25 mouse cellular contexts compared by ENCODE assay signal in the genomic region with DNA sequence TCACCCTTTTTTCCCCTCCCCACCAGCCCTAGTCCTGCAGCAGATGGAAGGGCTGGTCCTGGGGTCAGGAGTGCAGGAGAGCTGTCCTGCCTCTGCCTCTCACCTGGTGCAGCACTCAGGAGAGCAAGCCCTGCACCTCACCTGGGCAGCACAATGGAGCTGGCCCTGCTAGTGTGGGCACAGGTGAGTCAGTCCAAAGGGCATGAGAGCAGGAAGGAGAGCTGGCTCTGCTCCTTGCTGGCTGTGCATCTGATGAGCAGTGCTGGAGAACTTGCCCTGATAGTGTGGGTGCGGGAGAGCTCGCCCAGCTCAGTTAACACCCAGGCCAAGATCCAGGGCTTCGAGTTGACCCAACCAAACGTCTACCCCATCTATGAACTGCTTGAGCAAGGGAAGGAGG. TPM values are rescaled to one million over a fixed set of nuclear protein-coding genes. Genes with fewer than 3 reads are reported as not detected.
DNase-seq lines count a peak whose midpoint lies in the region; ATAC-seq and TF ChIP-seq lines count a peak whose summit lies in the region.
"Had no signal": no experiment of that assay in that cellular context is flagged by ENCODE, and none has a peak within 500 bp of the region (broad histone marks: within the 10 kb centered on the region; RNA-seq: fewer than 3 reads in every experiment).

No protein-coding gene starts in this region.

- no peak for TF ChIP-seq CTCF in liver, adult 2 months (IDR thresholded peaks at IDR 0.05; ENCODE audit: low read depth, low read length)
- TF ChIP-seq CTCF in small intestine, adult 2 months (IDR thresholded peaks at IDR 0.05; ENCODE audit: extremely low read depth, insufficient read length, insufficient replicate concordance, low read depth, low read length) = no peak
- no peak for TF ChIP-seq CTCF in stomach, postnatal 0 days (IDR thresholded peaks at IDR 0.05; ENCODE audit: low read depth)

- no peaks in the 10 kb centered on the region for H3K79me2 ChIP-seq in liver, adult 2 months (ENCODE audit: control insufficient read depth, insufficient read depth, low read length)

- H3K36me3 ChIP-seq in liver, adult 2 months (ENCODE audit: control insufficient read depth, insufficient read depth, low read length) = no peaks in the 10 kb centered on the region
- H3K36me3 ChIP-seq in liver, embryonic 12.5 days = no peaks in the 10 kb centered on the region
- H3K36me3 ChIP-seq in intestine, embryonic 15.5 days = no peaks in the 10 kb centered on the region
- no peaks in the 10 kb centered on the region for H3K36me3 ChIP-seq in small intestine, adult 2 months (ENCODE audit: control insufficient read depth, insufficient read depth, low read length)
- no peaks in the 10 kb centered on the region for H3K36me3 ChIP-seq in stomach, postnatal 0 days (ENCODE audit: control insufficient read depth, insufficient read depth, low read length)
- H3K36me3 ChIP-seq: forebrain, embryonic 10.5 days; G1E; heart, embryonic 10.5 days; heart, embryonic 13.5 days had no signal

- peak overlapping the region; percentile 37; the same call in 1 of the 2 replicates for H3K27ac ChIP-seq in liver, adult 2 months (replicated peaks; ENCODE audit: insufficient read depth, low read depth, low read length)
- H3K27ac ChIP-seq in liver, embryonic 12.5 days = no peak overlapping the region
- peak overlapping the region; percentile 18; the same call in 1 of the 2 replicates for H3K27ac ChIP-seq in intestine, embryonic 15.5 days
- H3K27ac ChIP-seq in small intestine, adult 2 months (ENCODE audit: insufficient read depth, low read depth, low read length) = peak overlapping the region; percentile 92
- no peak overlapping the region for H3K27ac ChIP-seq in stomach, postnatal 0 days (replicated peaks)
- H3K27ac ChIP-seq: forebrain, embryonic 10.5 days; heart, embryonic 10.5 days; heart, embryonic 13.5 days; hindbrain, embryonic 14.5 days; hindbrain, postnatal 0 days had no signal

- DNase-seq in liver, adult 2 months (ENCODE audit: extremely low read depth, low read depth, low spot score) = peak; percentile 84
- DNase-seq in stomach, postnatal 0 days (ENCODE audit: low spot score) = peak; percentile 50
- no peak for DNase-seq in heart, adult 8-10 months (ENCODE audit: low spot score)
- no peak for DNase-seq in right cerebral cortex, postnatal 10 days (ENCODE audit: low spot score in 2 of 2)
- DNase-seq: adrenal gland, adult 8-10 months; adrenal gland, postnatal 25 days; B cell, adult 2 months; cerebellum, adult 18-20 months; cerebellum, adult 9-10 months; cerebellum, postnatal 14 days; gastrocnemius, postnatal 25 days; heart, adult 18-20 months; heart, postnatal 14 days; heart, postnatal 4 days had no signal

- H3K27me3 ChIP-seq in liver, adult 2 months (ENCODE audit: control insufficient read depth, insufficient read depth, low read length) = no peaks in the 10 kb centered on the region
- no peaks in the 10 kb centered on the region for H3K27me3 ChIP-seq in liver, embryonic 12.5 days (replicated peaks)
- no peaks in the 10 kb centered on the region for H3K27me3 ChIP-seq in intestine, embryonic 15.5 days (replicated peaks)
- no peaks in the 10 kb centered on the region for H3K27me3 ChIP-seq in small intestine, adult 2 months (ENCODE audit: control insufficient read depth, insufficient read depth, low read length)
- H3K27me3 ChIP-seq in stomach, postnatal 0 days (ENCODE audit: control insufficient read depth, insufficient read depth, low read length) = no peaks in the 10 kb centered on the region
- H3K27me3 ChIP-seq: CH12.LX had no signal

- H3K4me2 ChIP-seq in liver, embryonic 12.5 days = no peak overlapping the region
- H3K4me2 ChIP-seq in intestine, embryonic 15.5 days (replicated peaks) = no peak overlapping the region
- H3K4me2 ChIP-seq in stomach, postnatal 0 days (replicated peaks; ENCODE audit: low read depth) = no peak overlapping the region
- H3K4me2 ChIP-seq: heart, embryonic 13.5 days; hindbrain, embryonic 14.5 days had no signal

- ATAC-seq in liver, embryonic 12.5 days = no peak
- peak; percentile 85 for ATAC-seq in intestine, embryonic 15.5 days
- ATAC-seq in stomach, postnatal 0 days (ENCODE audit: low FRiP score, low TSS enrichment) = peak; percentile 90
- ATAC-seq: forebrain, embryonic 14.5 days; hindbrain, postnatal 0 days had no signal

- H3K4me3 ChIP-seq in liver, adult 2 months (ENCODE audit: insufficient read depth, low read depth, low read length) = no peak overlapping the region
- no peak overlapping the region for H3K4me3 ChIP-seq in liver, embryonic 12.5 days
- H3K4me3 ChIP-seq in intestine, embryonic 15.5 days (replicated peaks) = no peak overlapping the region
- H3K4me3 ChIP-seq in small intestine, adult 2 months (ENCODE audit: low read depth, low read length) = no peak overlapping the region
- H3K4me3 ChIP-seq in stomach, postnatal 0 days (ENCODE audit: low read depth, low read length) = no peak overlapping the region
- H3K4me3 ChIP-seq: forebrain, embryonic 10.5 days; heart, embryonic 10.5 days; heart, embryonic 13.5 days had no signal

- TF ChIP-seq EP300 in stomach, postnatal 0 days (optimal IDR thresholded peaks at IDR 0.05) = no peak

- WGBS in liver, adult 2 months = 31% methylated on average over 4 of the region's 4 CpGs
- 65% methylated on average over 4 of the region's 4 CpGs for WGBS in liver, embryonic 12.5 days (ENCODE audit: insufficient replicate concordance)
- 62% methylated on average over 4 of the region's 4 CpGs for WGBS in intestine, embryonic 15.5 days
- 30% methylated on average over 4 of the region's 4 CpGs for WGBS in small intestine, adult 2 months
- 75% methylated on average over 4 of the region's 4 CpGs for WGBS in stomach, postnatal 0 days

- TF ChIP-seq POLR2A in liver, adult 2 months (IDR thresholded peaks at IDR 0.05; ENCODE audit: extremely low read depth, insufficient read depth, low read length) = no peak
- TF ChIP-seq POLR2A in small intestine, adult 2 months (IDR thresholded peaks at IDR 0.05; ENCODE audit: low read depth, low read length) = peak; percentile 36; the same call in 1 of the 2 replicates

- H3K4me1 ChIP-seq in liver, adult 2 months (ENCODE audit: control insufficient read depth, insufficient read depth, low read length) = peaks cover 15% of the 10 kb centered on the region
- peaks cover 32% of the 10 kb centered on the region for H3K4me1 ChIP-seq in liver, embryonic 12.5 days
- 0 out of 2 replicates have a peak, but pooled peaks cover 3% of the 10 kb centered on the region for H3K4me1 ChIP-seq in intestine, embryonic 15.5 days (replicated peaks)
- H3K4me1 ChIP-seq in small intestine, adult 2 months (ENCODE audit: control insufficient read depth, insufficient read depth, insufficient read length, low read length) = peaks cover 23% of the 10 kb centered on the region
- no peaks in the 10 kb centered on the region for H3K4me1 ChIP-seq in stomach, postnatal 0 days (replicated peaks; ENCODE audit: control insufficient read depth, insufficient read depth)
- H3K4me1 ChIP-seq: heart, embryonic 10.5 days; heart, embryonic 13.5 days had no signal

- no peaks in the 10 kb centered on the region for H3K9me3 ChIP-seq in liver, embryonic 12.5 days (replicated peaks)
- H3K9me3 ChIP-seq in intestine, embryonic 15.5 days = no peaks in the 10 kb centered on the region
- no peaks in the 10 kb centered on the region for H3K9me3 ChIP-seq in stomach, postnatal 0 days (ENCODE audit: control insufficient read depth, low read length)
- H3K9me3 ChIP-seq: forebrain, embryonic 10.5 days; heart, embryonic 10.5 days; heart, embryonic 13.5 days had no signal

- H3K9ac ChIP-seq in liver, adult 2 months (ENCODE audit: low read depth, low read length) = no peak overlapping the region
- H3K9ac ChIP-seq in liver, embryonic 12.5 days = no peak overlapping the region
- H3K9ac ChIP-seq in intestine, embryonic 15.5 days = no peak overlapping the region
- no peak overlapping the region for H3K9ac ChIP-seq in stomach, postnatal 0 days (ENCODE audit: low read length)
- H3K9ac ChIP-seq: heart, embryonic 13.5 days; hindbrain, embryonic 14.5 days had no signal

RNA-seq across cellular contexts. Expression of a gene that starts 22.3 kb away (rescaled TPM):
- 16.4 and 17.0 TPM in 2 replicates for total RNA-seq in liver, adult 2 months (2014; rRNA removed)
- 4.3 and 4.8 TPM in 2 replicates for polyA plus RNA-seq in liver, adult 2 months (2012; rRNA removed)
- 9.1 and 9.7 TPM in 2 replicates for polyA plus RNA-seq in liver, embryonic 12.5 days (2016; fragmentation: Nextera tagmentation; extraction: Ambion mirVana)
- polyA plus RNA-seq in intestine, embryonic 15.5 days (2015; fragmentation: Nextera tagmentation; extraction: Ambion mirVana) = 9.7 and 10.1 TPM in 2 replicates
- polyA plus RNA-seq in small intestine, adult 2 months (2012; rRNA removed) = 7.5 and 11.8 TPM in 2 replicates
- polyA plus RNA-seq in stomach, postnatal 0 days (2015; fragmentation: Nextera tagmentation; extraction: Ambion mirVana) = 4.4 and 4.8 TPM in 2 replicates
- total RNA-seq in heart, adult 8-10 months (2022) = 10 to 100 TPM; 21.7 to 23.3 (median 23.0) TPM

RNA-seq across cellular contexts. Expression of a gene that starts 45.8 kb away (rescaled TPM):
- 24.3 and 38.2 TPM in 2 replicates for total RNA-seq in liver, adult 2 months (2014; rRNA removed)
- 695 and 791 TPM in 2 replicates for polyA plus RNA-seq in liver, adult 2 months (2012; rRNA removed)
- polyA plus RNA-seq in liver, embryonic 12.5 days (2016; fragmentation: Nextera tagmentation; extraction: Ambion mirVana) = 8.7 and 15.2 TPM in 2 replicates
- 19.1 and 28.7 TPM in 2 replicates for polyA plus RNA-seq in intestine, embryonic 15.5 days (2015; fragmentation: Nextera tagmentation; extraction: Ambion mirVana)
- 2,610 and 3,365 TPM in 2 replicates for polyA plus RNA-seq in small intestine, adult 2 months (2012; rRNA removed)
- 13.0 and 25.1 TPM in 2 replicates for polyA plus RNA-seq in stomach, postnatal 0 days (2015; fragmentation: Nextera tagmentation; extraction: Ambion mirVana)
- total RNA-seq in heart, adult 8-10 months (2022) = 100 to 1,000 TPM; 215 to 326 (median 253) TPM

Comparison
In these comparisons a context has a peak if more than half of its experiments do, and no peak if none do; other contexts are left out.
1. H3K27ac ChIP-seq: peak in liver, adult 2 months (single experiment), intestine, embryonic 15.5 days (single experiment) and small intestine, adult 2 months (single experiment); none in liver, embryonic 12.5 days (single experiment) and stomach, postnatal 0 days (single experiment).
2. RNA of a gene that starts 45.8 kb away (polyA plus RNA-seq): 2,610 to 3,365 TPM in small intestine, adult 2 months and 695 to 791 TPM in liver, adult 2 months; 19.1 to 28.7 TPM in intestine, embryonic 15.5 days, 13.0 to 25.1 TPM in stomach, postnatal 0 days and 8.7 to 15.2 TPM in liver, embryonic 12.5 days; every median in the first group is over 10 times any median in the second.
3. DNase-seq: peak in liver, adult 2 months (single experiment) and stomach, postnatal 0 days (single experiment); none in heart, adult 8-10 months (single experiment) and right cerebral cortex, postnatal 10 days (0 of 2).